Mouse (Mus musculus) T-helper 2 cell (primary cell): ENCODE measurements around the gene Stk26.

Experiments used
- in situ Hi-C: fragments of 300-600 bp; cut with MboI, MseI; formaldehyde crosslinking; loops from one replicate; pipeline ENCODE4 v1.15.1; 2025; ENCODE audit warnings: high pct_unique_total_duplicates

The Stk26 gene

DNA sequence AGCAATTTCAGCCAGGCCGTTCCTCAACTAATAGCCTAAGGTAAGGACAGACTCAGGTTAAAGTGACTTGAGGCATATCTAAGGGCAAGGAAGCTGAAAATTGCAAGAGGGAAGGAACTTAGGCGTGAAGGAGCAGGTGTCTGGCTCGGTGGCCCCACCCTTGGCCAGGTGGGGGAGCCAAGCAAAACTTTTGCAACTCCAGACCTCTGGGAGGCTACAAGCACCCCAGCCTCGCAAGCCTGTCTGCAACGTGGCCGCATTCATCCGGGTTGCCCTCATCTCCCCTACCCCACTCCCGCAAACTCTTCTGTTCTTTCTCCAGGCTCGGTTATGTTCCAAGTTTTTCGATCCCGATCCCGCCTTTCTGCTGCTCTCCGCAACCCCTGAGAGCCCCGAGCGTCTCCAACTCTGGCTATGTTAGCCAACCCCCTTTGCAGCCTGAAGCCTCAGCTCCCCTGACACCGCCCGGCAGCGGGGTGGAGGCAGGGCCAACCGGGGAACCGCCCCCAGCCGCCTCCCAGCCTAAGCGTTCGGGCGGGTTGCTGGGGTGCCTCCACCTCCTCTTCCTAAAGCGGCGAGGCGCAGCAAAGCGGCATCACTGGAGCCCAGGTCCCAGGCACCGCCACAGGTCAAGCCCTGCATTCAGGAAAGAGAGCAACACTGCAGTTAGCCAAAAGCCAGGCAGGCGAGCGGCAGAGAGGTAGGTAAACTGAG, at the start of gene Stk26:
Gene Stk26 (plus strand): TSS at position 201 of the 714 bp plus-strand sequence.
- in situ Hi-C loops, result no loop called here

DNA sequence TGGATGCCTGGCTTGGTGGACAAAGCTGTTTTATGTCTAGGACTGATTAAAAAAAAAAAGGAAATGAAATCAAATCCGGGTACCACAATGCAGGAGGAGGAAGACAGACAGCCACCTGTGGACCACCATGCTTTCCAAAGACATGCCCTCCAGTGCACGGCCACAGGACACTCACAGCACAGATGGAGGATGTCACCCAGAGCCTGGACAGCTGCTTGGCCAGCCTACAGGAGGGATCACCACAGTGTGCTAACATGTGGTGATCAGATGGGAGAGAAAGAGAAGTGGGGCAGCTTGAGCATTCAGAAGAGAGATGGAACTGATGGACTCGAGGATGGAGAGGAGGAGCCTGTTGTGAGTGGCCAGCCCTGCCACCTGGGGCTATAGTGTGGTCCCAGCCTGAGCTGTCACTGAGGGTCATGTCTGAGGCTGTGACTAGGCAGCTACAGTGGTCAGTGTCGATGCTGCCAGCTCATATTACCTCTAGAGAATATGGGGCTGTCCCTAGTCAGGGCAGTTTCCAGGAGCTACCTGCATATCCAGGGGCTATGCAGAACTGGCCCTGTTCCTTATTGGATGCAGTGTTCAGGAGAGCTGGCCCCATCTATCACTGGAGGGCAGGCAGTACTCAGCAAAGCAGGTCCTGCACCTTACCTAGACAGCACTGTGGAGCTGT, 47.7 kb upstream of the Stk26 start:
- in situ Hi-C loops, result no loop called here

DNA sequence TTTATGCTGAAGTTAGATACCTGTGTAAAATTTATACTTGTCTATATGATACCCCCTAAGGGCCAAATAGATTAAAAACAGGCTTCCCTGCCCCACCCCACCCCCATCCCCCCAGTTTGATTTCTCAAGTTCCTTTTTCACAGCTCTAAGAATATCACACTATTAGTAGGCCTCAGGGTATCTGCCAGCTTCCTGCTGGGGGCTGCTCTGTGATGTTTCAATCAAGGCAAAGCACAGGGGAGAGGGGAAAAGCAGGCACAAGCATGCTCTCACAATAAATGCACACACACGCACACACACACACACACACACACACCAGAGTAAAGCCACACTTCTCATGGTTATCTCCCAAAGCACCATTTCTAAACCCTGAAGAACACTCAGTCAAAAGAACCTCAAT, 43.0 kb upstream of the Stk26 start:
- in situ Hi-C loops, result no loop called here

- in situ Hi-C loops, result no loop called here
Observed at GRCm38 (mm10) chrX:50798571-50798970, 42.3 kb upstream of the Stk26 start.

GRCm38 (mm10) chrX:50799656-50800188, 41.1 kb upstream of the Stk26 start:
- in situ Hi-C loops, result no loop called here

DNA sequence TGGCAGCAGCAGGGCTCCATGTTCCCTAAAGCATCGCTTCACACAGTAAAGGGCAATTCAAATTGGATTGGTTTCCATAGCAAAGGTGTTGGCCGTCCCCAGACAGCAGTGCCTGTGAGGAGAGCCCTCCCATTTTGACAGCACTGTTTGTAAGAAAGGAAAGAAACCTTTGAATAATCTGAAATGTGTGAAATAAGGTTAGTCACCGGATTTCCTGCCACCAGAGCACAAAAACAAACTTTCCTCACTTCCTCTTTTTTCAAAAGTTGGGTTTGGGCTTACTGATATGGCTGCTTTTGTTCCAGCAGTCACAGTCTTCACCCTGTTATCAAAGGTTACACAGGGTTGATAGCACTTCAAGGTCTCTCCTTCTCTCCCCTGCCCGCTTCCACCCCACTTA, 35.2 kb upstream of the Stk26 start:
- in situ Hi-C loops, result no loop called here

DNA sequence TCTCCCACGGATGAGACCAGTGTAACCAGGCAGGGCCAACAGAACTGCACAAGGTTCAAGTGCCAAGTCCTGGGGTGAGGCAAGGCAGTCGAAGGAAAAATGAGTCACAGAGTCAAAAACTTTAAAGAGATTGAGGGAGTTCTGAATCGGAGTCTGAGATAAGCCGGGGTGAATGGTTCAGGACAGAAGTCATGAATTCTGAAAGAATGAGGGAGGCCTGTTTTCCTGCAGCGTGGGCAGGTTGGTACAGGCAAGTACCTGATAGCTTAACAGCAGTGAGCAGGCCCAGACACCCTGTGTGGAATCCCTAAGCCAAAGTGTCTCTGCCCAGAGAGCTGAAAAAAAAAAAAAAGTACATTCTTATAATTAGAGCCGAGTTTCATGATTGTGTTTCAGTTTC, 17.0 kb upstream of the Stk26 start:
- in situ Hi-C loops, result no loop called here

DNA sequence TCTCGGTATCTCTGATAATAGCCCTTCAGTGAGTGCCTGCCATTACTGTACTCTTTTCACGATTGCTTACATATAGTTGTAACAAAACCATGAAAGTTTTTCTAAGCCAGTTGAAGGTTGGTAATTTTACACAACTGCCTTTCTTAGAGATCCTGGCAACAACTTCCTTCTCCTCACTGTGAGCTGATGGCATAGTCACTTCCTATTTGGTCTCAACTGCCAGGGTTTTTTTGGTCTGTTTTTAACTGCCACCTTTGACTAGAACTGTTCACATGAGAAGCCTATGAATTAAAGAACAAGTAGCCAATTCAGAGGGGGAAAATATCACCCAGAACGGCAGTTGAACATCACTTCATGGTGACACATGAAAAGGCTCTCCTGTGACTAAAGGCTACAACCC, 5.3 kb upstream of the Stk26 start:
- in situ Hi-C loops, result no loop called here

GRCm38 (mm10) chrX:50836029-50836691, 4.7 kb upstream of the Stk26 start:
- in situ Hi-C loops, result no loop called here

DNA sequence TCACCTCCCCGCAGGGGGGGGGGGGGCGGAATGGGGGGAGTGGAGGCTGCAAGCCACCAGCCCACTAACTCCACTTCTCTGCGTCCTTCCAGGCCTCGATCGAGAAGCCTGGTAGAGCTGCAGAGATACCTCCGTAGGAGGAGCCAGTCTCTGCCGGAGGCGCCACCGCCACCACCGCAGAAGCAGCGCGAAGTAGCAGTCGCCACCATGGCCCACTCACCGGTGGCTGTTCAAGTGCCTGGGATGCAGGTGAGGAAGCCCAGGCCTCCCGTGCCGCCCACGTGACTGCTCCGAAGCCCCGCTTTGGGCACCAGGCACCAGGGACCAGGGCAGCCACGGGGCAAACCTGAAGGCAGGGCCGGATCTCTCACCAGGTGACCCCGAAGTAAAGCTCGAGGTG, 740 bp downstream of the Stk26 start:
- in situ Hi-C loops, result no loop called here

DNA sequence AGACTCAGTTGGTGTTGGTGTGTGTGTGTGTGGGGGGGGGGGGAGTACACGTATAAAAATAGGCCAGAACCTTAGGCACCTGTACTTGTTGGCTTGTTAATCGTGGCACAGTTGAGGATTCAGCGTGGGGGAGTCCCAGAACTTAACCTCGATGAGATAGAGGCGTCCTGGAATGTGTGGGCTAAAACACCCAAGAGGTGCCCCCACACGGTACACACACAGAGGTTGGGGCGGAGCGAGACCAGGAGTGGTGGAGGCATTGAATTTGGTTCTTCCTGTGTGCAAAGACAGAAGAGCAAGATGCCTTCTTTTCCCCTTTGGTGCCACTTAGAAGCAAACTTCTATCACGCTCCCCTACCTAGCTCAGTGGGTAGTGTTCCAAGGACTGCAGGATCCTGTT, 1.2 kb downstream of the Stk26 start:
- in situ Hi-C loops, result no loop called here

DNA sequence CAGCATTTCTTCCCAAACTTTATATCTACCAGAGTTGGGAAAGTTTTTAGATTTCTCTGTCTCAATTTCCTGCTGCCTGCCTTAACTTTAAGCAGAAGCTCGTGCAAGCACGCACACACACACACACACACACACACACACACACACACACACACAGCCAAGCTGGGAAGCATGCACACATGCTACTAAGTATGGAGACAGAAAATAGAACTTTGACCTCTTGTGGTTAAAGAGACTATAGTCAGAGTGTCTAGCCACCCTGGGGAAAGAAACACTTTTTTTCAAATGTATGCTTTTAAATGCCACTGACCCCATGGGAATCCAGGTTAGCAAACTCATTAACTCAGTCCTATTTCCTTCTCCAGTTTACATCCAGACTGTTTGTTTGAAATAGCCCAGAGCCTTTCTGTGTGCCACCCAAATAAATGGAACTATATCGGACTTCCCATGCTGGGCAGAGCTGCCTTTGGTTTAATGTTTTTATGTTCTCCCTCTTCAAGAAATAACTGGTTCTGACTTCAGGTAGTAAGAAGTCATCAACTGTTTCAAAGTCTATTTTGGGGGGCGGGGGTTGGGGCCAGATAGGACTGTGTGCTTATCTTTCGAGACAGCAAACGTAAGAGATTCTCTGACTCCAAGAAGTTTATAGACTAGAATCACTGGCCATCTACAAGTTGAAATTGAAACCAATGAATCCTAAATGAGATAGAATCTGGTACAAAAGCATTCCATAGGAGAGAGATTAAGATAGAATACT, 9.8 kb downstream of the Stk26 start:
- in situ Hi-C loops, result no loop called here

DNA sequence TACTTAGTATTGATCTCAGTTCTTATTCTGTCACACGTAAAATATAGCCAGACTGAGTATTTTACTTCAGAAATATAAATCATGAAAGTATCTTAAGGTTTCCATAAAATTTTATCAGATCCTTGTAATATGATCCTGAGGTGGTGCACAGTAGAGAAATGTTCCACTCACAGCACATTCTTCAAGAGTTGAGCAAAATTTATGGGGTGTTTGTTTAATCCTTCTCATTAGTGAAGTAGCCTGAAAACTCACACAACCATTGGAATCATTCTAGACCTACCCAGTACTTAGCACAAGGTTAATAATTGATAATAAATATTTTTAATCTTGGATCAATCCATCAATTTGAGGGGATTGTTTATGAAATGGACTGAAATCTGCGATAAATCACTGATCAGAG, 22.9 kb downstream of the Stk26 start:
- in situ Hi-C loops, result no loop called here

- in situ Hi-C loops, result no loop called here
Observed at GRCm38 (mm10) chrX:50864734-50865133, 23.9 kb downstream of the Stk26 start.

DNA sequence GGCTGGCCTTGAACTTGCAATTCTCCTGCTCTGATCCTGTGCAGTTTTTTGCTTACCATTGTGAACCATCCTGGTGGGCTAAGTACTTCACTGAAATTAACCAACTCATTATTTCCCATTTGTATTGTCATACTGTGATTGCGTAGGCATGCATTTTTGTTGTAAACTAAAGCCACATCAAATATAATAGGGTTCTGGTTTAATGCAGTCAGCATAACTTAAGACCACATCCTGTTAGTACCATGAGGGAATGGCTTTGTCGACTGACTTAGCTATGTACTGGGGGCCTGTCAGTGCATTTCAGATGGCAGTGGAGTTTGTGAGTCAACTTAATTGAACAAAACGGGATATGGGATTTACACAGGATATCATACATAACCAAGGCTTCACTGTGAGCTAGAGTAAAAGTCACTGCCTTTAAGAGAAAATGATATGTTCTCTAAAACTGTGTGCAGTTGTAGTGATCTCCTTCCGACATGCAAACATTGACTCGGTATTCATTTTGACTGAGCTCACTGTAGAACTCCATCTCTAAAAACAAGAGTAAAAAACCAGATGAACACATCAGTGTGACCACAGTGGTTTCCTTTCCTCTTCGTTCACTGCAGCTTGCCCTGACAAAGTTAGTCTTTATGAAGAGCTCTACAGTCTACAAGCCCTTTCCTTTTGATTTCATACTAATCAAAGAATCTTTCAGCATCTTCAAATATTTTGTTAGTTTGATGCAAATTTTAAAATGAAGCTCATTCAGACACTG, 33.6 kb downstream of the Stk26 start:
- in situ Hi-C loops, result no loop called here

- in situ Hi-C loops, result no loop called here
Observed at GRCm38 (mm10) chrX:50887999-50888398, 47.2 kb downstream of the Stk26 start.

- in situ Hi-C loops, result no loop called here
Observed at GRCm38 (mm10) chrX:50903497-50903896, 62.6 kb downstream of the Stk26 start.

DNA sequence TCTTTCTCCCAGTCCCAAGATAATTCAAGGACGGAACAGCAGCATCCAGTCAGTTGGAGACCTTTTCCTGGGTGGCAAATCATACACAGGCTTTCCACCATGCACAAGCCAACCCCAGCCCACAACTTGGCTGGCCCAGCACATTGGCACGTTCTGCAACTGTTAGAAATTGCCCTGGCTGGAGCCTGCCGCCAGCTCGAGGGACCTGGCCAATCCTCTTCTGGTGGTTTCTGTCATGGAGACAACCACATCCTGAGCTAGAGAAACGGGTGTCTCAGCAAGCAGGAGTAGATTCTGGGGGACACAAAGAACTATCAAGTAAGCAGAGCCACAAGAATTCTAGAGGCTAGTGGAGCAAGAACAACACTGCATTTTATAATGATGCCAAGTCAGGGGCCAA, 69.1 kb downstream of the Stk26 start:
- in situ Hi-C loops, result loop anchor here (10.0 kb wide), 1 partner anchor 645 kb away; no protein-coding TSS in a partner anchor

GRCm38 (mm10) chrX:50917389-50917788, 76.5 kb downstream of the Stk26 start:
- in situ Hi-C loops, result loop anchor here (10.0 kb wide), 1 partner anchor 653 kb away; no protein-coding TSS in a partner anchor

- in situ Hi-C loops, result loop anchor here (10.0 kb wide), 1 partner anchor 654 kb away; no protein-coding TSS in a partner anchor
Observed at GRCm38 (mm10) chrX:50918754-50919153, 77.9 kb downstream of the Stk26 start.
